Mouse (Mus musculus): ENCODE data around the gene Hist1h2bc. TPM values are rescaled to one million over a fixed set of nuclear protein-coding genes. Genes with fewer than 3 reads are reported as not detected.
"Not testable (repeated sequence)": the region's sequence is repeated elsewhere in the genome, so short reads cannot be mapped to it uniquely, and the experiment has no call there.

Gene Hist1h2bc
- polyA plus RNA-seq, 1 experiment from 2014 or later: 78.2 TPM

- ATAC-seq (ENCODE audit: low read depth); H3K27ac ChIP-seq (replicated peaks; ENCODE audit: low read depth, low read length): not testable (repeated sequence)
- WGBS: 76% methylated on average over 2 of the region's 2 CpGs
These were observed 18.8 kb downstream of the Hist1h2bc start for GRCm38 (mm10) chr13:23702801-23703200.

GRCm38 (mm10) chr13:23705751-23706356, 21.9 kb downstream of the Hist1h2bc start:
- Histone ChIP-seq H3K4me2 (ENCODE audit: low read depth, low read length) (no peak overlapping the region), H3K27ac (replicated peaks; ENCODE audit: low read depth, low read length) (no peak overlapping the region), H3K4me1 (ENCODE audit: control insufficient read depth, insufficient read depth, low read length) (peaks cover 10% of the 10 kb centered on the region; the same call in 1 of the 2 replicates), H3K27me3 (replicated peaks; ENCODE audit: control insufficient read depth, insufficient read depth, low read length) (no peaks in the 10 kb centered on the region), H3K9ac (ENCODE audit: low read depth, low read length) (no peak overlapping the region), H3K9me3 (ENCODE audit: control insufficient read depth, low read length) (no peaks in the 10 kb centered on the region), H3K36me3 (ENCODE audit: control insufficient read depth, insufficient read depth, low read length) (no peaks in the 10 kb centered on the region), H3K4me3 (ENCODE audit: low read depth, low read length) (no peak overlapping the region)
- 89% methylated on average over 7 of the region's 7 CpGs for WGBS
- DNase-seq (ENCODE audit: low spot score) (no peak), ATAC-seq (ENCODE audit: low read depth) (no peak)

More at GRCm38 (mm10) chr13:23702801-23703200, 18.8 kb downstream of the Hist1h2bc start:
- not testable (repeated sequence) for H3K9me3 ChIP-seq (ENCODE audit: control insufficient read depth, low read length); H3K36me3 ChIP-seq (ENCODE audit: control insufficient read depth, insufficient read depth, low read length); H3K4me3 ChIP-seq (ENCODE audit: low read depth, low read length); H3K4me2 ChIP-seq (ENCODE audit: low read depth, low read length); H3K4me1 ChIP-seq (ENCODE audit: control insufficient read depth, insufficient read depth, low read length); DNase-seq (ENCODE audit: low spot score); H3K27me3 ChIP-seq (replicated peaks; ENCODE audit: control insufficient read depth, insufficient read depth, low read length); H3K9ac ChIP-seq (ENCODE audit: low read depth, low read length)

- no peaks in the 10 kb centered on the region for H3K27me3 ChIP-seq (replicated peaks; ENCODE audit: control insufficient read depth, insufficient read depth, low read length)
- no peak for DNase-seq (ENCODE audit: low spot score)
- WGBS: 89% methylated on average over 12 of the region's 12 CpGs
- no peak overlapping the region for H3K9ac ChIP-seq (ENCODE audit: low read depth, low read length)
- H3K36me3 ChIP-seq (ENCODE audit: control insufficient read depth, insufficient read depth, low read length): no peaks in the 10 kb centered on the region
- peaks cover 10% of the 10 kb centered on the region; the same call in 1 of the 2 replicates for H3K4me1 ChIP-seq (ENCODE audit: control insufficient read depth, insufficient read depth, low read length)
- no peaks in the 10 kb centered on the region for H3K9me3 ChIP-seq (ENCODE audit: control insufficient read depth, low read length)
- no peak for ATAC-seq (ENCODE audit: low read depth)
- no peak overlapping the region for H3K4me3 ChIP-seq (ENCODE audit: low read depth, low read length)
- no peak overlapping the region for H3K4me2 ChIP-seq (ENCODE audit: low read depth, low read length)
- no peak overlapping the region for H3K27ac ChIP-seq (replicated peaks; ENCODE audit: low read depth, low read length)
These were observed 22.8 kb downstream of the Hist1h2bc start for GRCm38 (mm10) chr13:23706771-23707170.

- H3K27ac ChIP-seq (replicated peaks; ENCODE audit: low read depth, low read length): no peak overlapping the region
- H3K36me3 ChIP-seq (ENCODE audit: control insufficient read depth, insufficient read depth, low read length): no peaks in the 10 kb centered on the region
- peaks cover 10% of the 10 kb centered on the region; the same call in 1 of the 2 replicates for H3K4me1 ChIP-seq (ENCODE audit: control insufficient read depth, insufficient read depth, low read length)
- DNase-seq (ENCODE audit: low spot score) (no peak), ATAC-seq (ENCODE audit: low read depth) (no peak)
- H3K9ac ChIP-seq (ENCODE audit: low read depth, low read length): no peak overlapping the region
- H3K27me3 ChIP-seq (replicated peaks; ENCODE audit: control insufficient read depth, insufficient read depth, low read length): no peaks in the 10 kb centered on the region
- no peak overlapping the region for H3K4me2 ChIP-seq (ENCODE audit: low read depth, low read length)
- H3K9me3 ChIP-seq (ENCODE audit: control insufficient read depth, low read length): no peaks in the 10 kb centered on the region
- 80% methylated on average over 4 of the region's 4 CpGs for WGBS
- no peak overlapping the region for H3K4me3 ChIP-seq (ENCODE audit: low read depth, low read length)
These were observed 24.0 kb downstream of the Hist1h2bc start for GRCm38 (mm10) chr13:23708041-23708440.

DNA sequence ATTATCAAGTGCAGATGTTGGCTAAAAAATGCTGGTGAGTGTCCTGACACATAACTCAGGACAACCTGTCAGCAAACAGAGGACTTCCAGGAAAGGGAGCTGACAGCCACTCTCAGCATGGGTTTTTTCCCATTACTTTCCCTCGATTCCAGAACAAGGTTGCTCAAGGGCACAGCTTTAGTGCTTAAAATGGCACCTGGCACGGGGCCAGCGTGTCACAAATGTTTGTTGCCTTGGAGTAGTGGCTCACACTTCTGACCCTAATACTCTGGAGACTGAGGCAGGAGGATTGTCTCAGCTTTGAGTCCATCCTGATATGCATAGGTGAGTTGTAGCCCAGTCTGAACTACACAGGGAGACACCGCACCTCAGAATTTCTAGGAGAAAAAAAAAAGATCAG, 24.7 kb downstream of the Hist1h2bc start:
- Histone ChIP-seq H3K4me1 (ENCODE audit: control insufficient read depth, insufficient read depth, low read length) (peaks cover 10% of the 10 kb centered on the region; the same call in 1 of the 2 replicates), H3K4me3 (ENCODE audit: low read depth, low read length) (no peak overlapping the region), H3K27me3 (replicated peaks; ENCODE audit: control insufficient read depth, insufficient read depth, low read length) (no peaks in the 10 kb centered on the region), H3K9ac (ENCODE audit: low read depth, low read length) (no peak overlapping the region), H3K36me3 (ENCODE audit: control insufficient read depth, insufficient read depth, low read length) (no peaks in the 10 kb centered on the region), H3K9me3 (ENCODE audit: control insufficient read depth, low read length) (no peaks in the 10 kb centered on the region), H3K4me2 (ENCODE audit: low read depth, low read length) (no peak overlapping the region), H3K27ac (replicated peaks; ENCODE audit: low read depth, low read length) (no peak overlapping the region)
- 52% methylated on average over 4 of the region's 4 CpGs for WGBS
- ATAC-seq (ENCODE audit: low read depth) (no peak), DNase-seq (ENCODE audit: low spot score) (no peak)

DNA sequence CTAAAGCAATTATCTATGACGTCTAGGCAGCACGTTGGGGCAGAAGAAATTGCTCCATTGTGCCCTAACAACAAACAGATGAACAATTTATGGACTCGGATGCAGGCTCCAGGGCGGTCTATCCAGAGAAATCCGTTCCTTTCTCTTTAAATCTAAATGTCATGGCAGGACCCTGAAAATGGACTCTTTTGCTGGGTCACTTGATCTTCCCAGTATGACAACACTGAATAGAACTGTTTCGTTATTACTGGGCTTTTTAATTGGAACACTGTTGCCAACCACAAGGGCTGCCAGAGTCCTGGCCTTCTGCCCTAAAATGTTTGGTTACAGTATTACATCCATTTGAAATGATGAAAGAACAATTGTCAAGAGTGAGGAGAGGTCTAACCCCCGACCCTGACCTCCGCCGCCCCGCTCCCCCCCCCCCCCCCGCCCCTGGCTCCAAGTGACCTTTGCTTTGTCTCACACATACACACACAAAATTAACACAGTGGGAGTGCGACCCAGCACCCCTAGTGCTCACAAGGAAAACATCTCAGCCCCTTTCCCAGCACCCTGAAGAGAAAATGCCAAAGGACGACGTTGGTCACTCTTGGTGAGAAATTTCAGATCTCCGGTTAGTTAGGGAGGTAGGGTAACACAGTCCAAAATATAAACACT, 25.8 kb downstream of the Hist1h2bc start:
- Histone ChIP-seq H3K27me3 (replicated peaks; ENCODE audit: control insufficient read depth, insufficient read depth, low read length) (no peaks in the 10 kb centered on the region), H3K4me1 (ENCODE audit: control insufficient read depth, insufficient read depth, low read length) (peaks cover 10% of the 10 kb centered on the region; the same call in 1 of the 2 replicates), H3K27ac (replicated peaks; ENCODE audit: low read depth, low read length) (no peak overlapping the region), H3K36me3 (ENCODE audit: control insufficient read depth, insufficient read depth, low read length) (no peaks in the 10 kb centered on the region), H3K9me3 (ENCODE audit: control insufficient read depth, low read length) (no peaks in the 10 kb centered on the region), H3K4me2 (ENCODE audit: low read depth, low read length) (peak overlapping the region; percentile 86), H3K4me3 (ENCODE audit: low read depth, low read length) (peak overlapping the region; percentile 46), H3K9ac (ENCODE audit: low read depth, low read length) (peak overlapping the region; percentile 66)
- ATAC-seq (ENCODE audit: low read depth) (0 out of 2 replicates have a peak, but pooled peaks have one; percentile 33), DNase-seq (ENCODE audit: low spot score) (peak; percentile 29)
- 17% methylated on average over 14 of the region's 15 CpGs for WGBS

GRCm38 (mm10) chr13:23710374-23711089, 26.5 kb downstream of the Hist1h2bc start, which contains the start of gene Hfe:
Gene Hfe (minus strand): TSS chr13:23710854.
- peak; percentile 64 for DNase-seq (ENCODE audit: low spot score)
- Histone ChIP-seq H3K9ac (ENCODE audit: low read depth, low read length) (peak within 1 kb of the TSS; percentile 66), H3K36me3 (ENCODE audit: control insufficient read depth, insufficient read depth, low read length) (no peaks in the 10 kb centered on the region), H3K4me1 (ENCODE audit: control insufficient read depth, insufficient read depth, low read length) (peaks cover 10% of the 10 kb centered on the region; the same call in 1 of the 2 replicates), H3K4me3 (ENCODE audit: low read depth, low read length) (peak within 1 kb of the TSS; percentile 46), H3K4me2 (ENCODE audit: low read depth, low read length) (peak within 1 kb of the TSS; percentile 86), H3K9me3 (ENCODE audit: control insufficient read depth, low read length) (no peaks in the 10 kb centered on the region), H3K27me3 (replicated peaks; ENCODE audit: control insufficient read depth, insufficient read depth, low read length) (no peaks in the 10 kb centered on the region), H3K27ac (replicated peaks; ENCODE audit: low read depth, low read length) (no peak within 1 kb of the TSS)
- peak; percentile 41; the same call in 1 of the 2 replicates for ATAC-seq (ENCODE audit: low read depth)
- 5% methylated on average over 13 of the region's 17 CpGs for WGBS

- Histone ChIP-seq H3K4me1 (ENCODE audit: control insufficient read depth, insufficient read depth, low read length) (no peaks in the 10 kb centered on the region), H3K9ac (ENCODE audit: low read depth, low read length) (no peak overlapping the region), H3K9me3 (ENCODE audit: control insufficient read depth, low read length) (no peaks in the 10 kb centered on the region), H3K27ac (replicated peaks; ENCODE audit: low read depth, low read length) (no peak overlapping the region), H3K36me3 (ENCODE audit: control insufficient read depth, insufficient read depth, low read length) (no peaks in the 10 kb centered on the region), H3K4me3 (ENCODE audit: low read depth, low read length) (no peak overlapping the region), H3K4me2 (ENCODE audit: low read depth, low read length) (no peak overlapping the region), H3K27me3 (replicated peaks; ENCODE audit: control insufficient read depth, insufficient read depth, low read length) (no peaks in the 10 kb centered on the region)
- ATAC-seq (ENCODE audit: low read depth): no peak
- no peak for DNase-seq (ENCODE audit: low spot score)
- WGBS: 84% methylated on average over 5 of the region's 5 CpGs
These were observed 32.5 kb downstream of the Hist1h2bc start for GRCm38 (mm10) chr13:23716261-23717042.

All from embryonic facial prominence, embryonic 14.5 days (tissue).